Mouse (Mus musculus) stomach, postnatal 0 days (tissue): ENCODE measurements around the gene Sh2b2.

ENCODE experiments used
- CTCF ChIP-seq: IDR thresholded peaks from 2 replicates; pipeline ENCODE4 v1.5.1; 2016; ENCODE audit warnings: antibody characterized with exemption, low read depth, mild to moderate bottlenecking, moderate library complexity
- EP300 ChIP-seq: optimal IDR thresholded peaks from 2 replicates; pipeline ENCODE3; 2016; ENCODE audit warnings: antibody characterized with exemption

DNA sequence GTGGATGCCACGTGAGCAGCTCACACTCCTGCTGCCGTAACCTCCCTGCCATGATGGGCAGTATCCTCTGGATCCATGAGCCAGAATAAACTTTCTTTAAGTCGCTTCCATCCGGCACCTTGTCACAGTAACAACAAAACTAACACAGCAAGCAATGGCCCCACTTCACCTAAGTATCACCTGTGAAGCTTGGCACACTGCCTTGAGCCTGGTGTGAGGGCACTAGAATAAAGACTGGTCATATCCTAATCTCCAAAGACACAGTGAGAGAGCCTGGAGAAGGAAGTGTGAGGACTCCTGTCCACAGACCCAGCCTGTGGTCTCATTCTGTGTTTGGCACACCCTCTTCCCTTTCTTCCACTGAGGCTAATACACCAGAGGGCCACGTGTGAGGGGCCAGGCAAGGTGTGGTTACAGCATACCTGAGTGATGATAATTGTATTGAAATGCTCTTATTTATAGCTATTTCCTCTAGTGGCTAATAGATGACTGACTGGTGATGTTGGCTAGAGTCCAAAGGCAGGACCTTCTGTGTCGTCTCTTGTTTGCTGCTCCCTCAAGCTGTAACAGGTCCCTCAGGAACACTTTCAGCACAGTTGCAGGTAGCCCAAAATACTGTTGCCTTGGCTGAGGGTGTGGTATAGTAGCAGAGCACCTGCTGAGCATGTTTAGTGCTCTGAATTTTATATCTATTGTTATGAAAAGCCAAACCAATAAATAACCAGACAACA, 42.2 kb upstream of the Sh2b2 start:
- no peak for TF ChIP-seq CTCF
- TF ChIP-seq EP300: no peak
